In the genomic region with DNA sequence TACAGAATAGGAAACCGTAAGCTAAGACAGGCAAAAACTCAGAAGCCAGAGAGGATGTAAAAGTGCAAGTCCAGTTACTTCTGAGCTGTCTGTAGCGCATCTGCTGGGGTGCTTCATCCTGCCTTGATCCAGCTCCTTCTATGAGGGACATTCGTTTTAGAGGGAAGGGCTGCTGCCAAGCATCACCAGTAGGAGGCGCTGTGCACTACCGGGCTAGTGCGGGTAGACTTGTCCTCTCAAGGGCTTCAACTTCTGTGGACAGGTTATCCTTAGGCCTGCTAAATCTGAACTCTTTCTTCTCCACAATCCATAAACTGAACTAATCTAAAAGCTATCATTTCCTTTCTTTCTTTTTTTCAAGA, we compare ENCODE assay signal across 8 mouse cellular contexts. TPM values are rescaled to one million over a fixed set of nuclear protein-coding genes. Genes with fewer than 3 reads are reported as not detected.
DNase-seq lines count a peak whose midpoint lies in the region; ATAC-seq lines count a peak whose summit lies in the region.

No protein-coding gene starts in this region.

- no peak overlapping the region for H3K4me3 ChIP-seq in forebrain, embryonic 14.5 days (ENCODE audit: low read depth, low read length)
- peak overlapping the region; percentile 7; the same call in 1 of the 2 replicates for H3K4me3 ChIP-seq in hindbrain, embryonic 13.5 days
- H3K4me3 ChIP-seq in limb, embryonic 13.5 days = peak overlapping the region; percentile 28
- no peak overlapping the region for H3K4me3 ChIP-seq in midbrain, embryonic 12.5 days

- H3K4me2 ChIP-seq in forebrain, embryonic 14.5 days (ENCODE audit: low read length) = peak overlapping the region; percentile 33
- peak overlapping the region; percentile 45; the same call in 1 of the 2 replicates for H3K4me2 ChIP-seq in hindbrain, embryonic 13.5 days
- peak overlapping the region; percentile 59 for H3K4me2 ChIP-seq in limb, embryonic 13.5 days (replicated peaks)
- peak overlapping the region; percentile 34 for H3K4me2 ChIP-seq in midbrain, embryonic 12.5 days (replicated peaks)

- peak; percentile 21 for DNase-seq in layer of hippocampus, adult 11-12 months (ENCODE audit: low spot score)
- DNase-seq in layer of hippocampus, adult 9-11 months = no peak
- DNase-seq in brain, adult 2 months (ENCODE audit: low read depth, low spot score) = peak; percentile 64
- DNase-seq in forebrain, embryonic 14.5 days (ENCODE audit: low spot score) = peak; percentile 17
- DNase-seq in splenic B cell, adult 2 months (ENCODE audit: low read depth, low spot score) = peak; percentile 88

- no peak for ATAC-seq in forebrain, embryonic 14.5 days
- no peak for ATAC-seq in hindbrain, embryonic 13.5 days (ENCODE audit: low FRiP score)
- no peak for ATAC-seq in limb, embryonic 13.5 days (ENCODE audit: low FRiP score, low read depth)
- ATAC-seq in midbrain, embryonic 12.5 days (ENCODE audit: low FRiP score, low read depth) = no peak

- H3K27ac ChIP-seq in forebrain, embryonic 14.5 days (ENCODE audit: low read depth, low read length) = no peak overlapping the region
- no peak overlapping the region for H3K27ac ChIP-seq in hindbrain, embryonic 13.5 days
- no peak overlapping the region for H3K27ac ChIP-seq in limb, embryonic 13.5 days
- no peak overlapping the region for H3K27ac ChIP-seq in midbrain, embryonic 12.5 days (replicated peaks)

- no peaks in the 10 kb centered on the region for H3K9me3 ChIP-seq in forebrain, embryonic 14.5 days (replicated peaks; ENCODE audit: control insufficient read depth, low read length)
- no peaks in the 10 kb centered on the region for H3K9me3 ChIP-seq in hindbrain, embryonic 13.5 days
- no peaks in the 10 kb centered on the region for H3K9me3 ChIP-seq in limb, embryonic 13.5 days
- no peaks in the 10 kb centered on the region for H3K9me3 ChIP-seq in midbrain, embryonic 12.5 days

- WGBS in forebrain, embryonic 14.5 days = 21% methylated on average over 6 of the region's 6 CpGs
- 20% methylated on average over 6 of the region's 6 CpGs for WGBS in hindbrain, embryonic 13.5 days
- 14% methylated on average over 6 of the region's 6 CpGs for WGBS in limb, embryonic 13.5 days
- 21% methylated on average over 6 of the region's 6 CpGs for WGBS in midbrain, embryonic 12.5 days

- H3K9ac ChIP-seq in forebrain, embryonic 14.5 days (ENCODE audit: low read length) = no peak overlapping the region
- no peak overlapping the region for H3K9ac ChIP-seq in hindbrain, embryonic 13.5 days
- H3K9ac ChIP-seq in limb, embryonic 13.5 days = no peak overlapping the region
- no peak overlapping the region for H3K9ac ChIP-seq in midbrain, embryonic 12.5 days (replicated peaks)

- H3K4me1 ChIP-seq in forebrain, embryonic 14.5 days (ENCODE audit: control insufficient read depth, insufficient read depth, low read length) = no peaks in the 10 kb centered on the region; the same call in 1 of the 2 replicates
- H3K4me1 ChIP-seq in hindbrain, embryonic 13.5 days (replicated peaks) = peaks cover 6% of the 10 kb centered on the region; the same call in 1 of the 2 replicates
- H3K4me1 ChIP-seq in limb, embryonic 13.5 days = peaks cover 10% of the 10 kb centered on the region; the same call in 1 of the 2 replicates
- peaks cover 7% of the 10 kb centered on the region; the same call in 1 of the 2 replicates for H3K4me1 ChIP-seq in midbrain, embryonic 12.5 days

- H3K27me3 ChIP-seq in forebrain, embryonic 14.5 days (replicated peaks; ENCODE audit: control insufficient read depth, insufficient read depth, low read length) = no peaks in the 10 kb centered on the region; the same call in 1 of the 2 replicates
- peaks cover 13% of the 10 kb centered on the region for H3K27me3 ChIP-seq in hindbrain, embryonic 13.5 days
- peaks cover 23% of the 10 kb centered on the region for H3K27me3 ChIP-seq in limb, embryonic 13.5 days
- H3K27me3 ChIP-seq in midbrain, embryonic 12.5 days = peaks cover 7% of the 10 kb centered on the region
- H3K27me3 ChIP-seq in splenic B cell, adult 2 months (ENCODE audit: control insufficient read depth, insufficient read depth, low read length, poor library complexity, severe bottlenecking) = no peaks in the 10 kb centered on the region

- H3K36me3 ChIP-seq in forebrain, embryonic 14.5 days (ENCODE audit: control insufficient read depth, insufficient read depth, low read length) = no peaks in the 10 kb centered on the region
- no peaks in the 10 kb centered on the region for H3K36me3 ChIP-seq in hindbrain, embryonic 13.5 days
- H3K36me3 ChIP-seq in limb, embryonic 13.5 days = no peaks in the 10 kb centered on the region
- H3K36me3 ChIP-seq in midbrain, embryonic 12.5 days = no peaks in the 10 kb centered on the region
- H3K36me3 ChIP-seq in splenic B cell, adult 2 months (ENCODE audit: control insufficient read depth, insufficient read depth, low read length, poor library complexity, severe bottlenecking) = no peaks in the 10 kb centered on the region

RNA-seq across cellular contexts. Expression of a gene that starts 39.8 kb away (rescaled TPM):
- polyA plus RNA-seq in forebrain, embryonic 14.5 days (2014; fragmentation: Nextera tagmentation; extraction: Ambion mirVana) = 16.8 and 20.1 TPM in 2 replicates
- polyA plus RNA-seq in hindbrain, embryonic 13.5 days (2015; fragmentation: Nextera tagmentation; extraction: Ambion mirVana) = 26.5 and 27.9 TPM in 2 replicates
- 10.0 and 10.5 TPM in 2 replicates for polyA plus RNA-seq in limb, embryonic 13.5 days (2015; fragmentation: Nextera tagmentation; extraction: Ambion mirVana)
- 41.4 and 43.3 TPM in 2 replicates for polyA plus RNA-seq in midbrain, embryonic 12.5 days (2016; fragmentation: Nextera tagmentation; extraction: Ambion mirVana)

RNA-seq across cellular contexts. Expression of a gene that starts 57.7 kb away (rescaled TPM):
- polyA plus RNA-seq in forebrain, embryonic 14.5 days (2014; fragmentation: Nextera tagmentation; extraction: Ambion mirVana) = 1.7 and 1.8 TPM in 2 replicates
- polyA plus RNA-seq in hindbrain, embryonic 13.5 days (2015; fragmentation: Nextera tagmentation; extraction: Ambion mirVana) = 2.0 and 2.2 TPM in 2 replicates
- polyA plus RNA-seq in limb, embryonic 13.5 days (2015; fragmentation: Nextera tagmentation; extraction: Ambion mirVana) = 1.9 TPM in 2 replicates
- polyA plus RNA-seq in midbrain, embryonic 12.5 days (2016; fragmentation: Nextera tagmentation; extraction: Ambion mirVana) = 3.5 and 5.6 TPM in 2 replicates

Comparison
In these comparisons a context has a peak if more than half of its experiments do, and no peak if none do; other contexts are left out.
1. H3K4me3 ChIP-seq: peak in hindbrain, embryonic 13.5 days (single experiment) and limb, embryonic 13.5 days (single experiment); none in forebrain, embryonic 14.5 days (single experiment) and midbrain, embryonic 12.5 days (single experiment).
2. Peak in every context shown above with its lines, with median percentiles within 50 percentile points of each other: H3K4me2 ChIP-seq.